Mouse (Mus musculus): ENCODE measurements around the gene Traf7. TPM values are rescaled to one million over a fixed set of nuclear protein-coding genes. Genes with fewer than 3 reads are reported as not detected.

The Traf7 gene
- polyA plus RNA-seq, 1 experiment from 2014 or later, result 104 TPM

- H3K9ac ChIP-seq (ENCODE audit: low read length), result no peak overlapping the region
- DNase-seq (ENCODE audit: low spot score) (no peak), ATAC-seq (replicated peaks; ENCODE audit: low FRiP score, low TSS enrichment, low read depth) (no peak)
- no peak overlapping the region for H3K4me3 ChIP-seq (ENCODE audit: low read depth, low read length)
- no peak overlapping the region for H3K27ac ChIP-seq (ENCODE audit: low read depth)
- no peak overlapping the region for H3K4me2 ChIP-seq (ENCODE audit: low read length)
- H3K4me1 ChIP-seq (replicated peaks; ENCODE audit: control insufficient read depth, insufficient read depth, low read length), result peaks cover 7% of the 10 kb centered on the region
- no peaks in the 10 kb centered on the region for H3K27me3 ChIP-seq (replicated peaks; ENCODE audit: control insufficient read depth, insufficient read depth, low read length)
- no peaks in the 10 kb centered on the region for H3K9me3 ChIP-seq (ENCODE audit: control insufficient read depth, low read length)
- 34% methylated on average over 3 of the region's 3 CpGs for WGBS
- H3K36me3 ChIP-seq (ENCODE audit: control insufficient read depth, insufficient read depth, low read length), result no peaks in the 10 kb centered on the region
Observed at GRCm38 (mm10) chr17:24537536-24537935, 9.8 kb upstream of the Traf7 start.

- Histone ChIP-seq H3K27ac (ENCODE audit: low read depth) (no peak overlapping the region), H3K4me3 (ENCODE audit: low read depth, low read length) (no peak overlapping the region), H3K9me3 (ENCODE audit: control insufficient read depth, low read length) (no peaks in the 10 kb centered on the region), H3K9ac (ENCODE audit: low read length) (no peak overlapping the region), H3K27me3 (replicated peaks; ENCODE audit: control insufficient read depth, insufficient read depth, low read length) (no peaks in the 10 kb centered on the region), H3K36me3 (ENCODE audit: control insufficient read depth, insufficient read depth, low read length) (peaks cover 12% of the 10 kb centered on the region), H3K4me1 (replicated peaks; ENCODE audit: control insufficient read depth, insufficient read depth, low read length) (peaks cover 10% of the 10 kb centered on the region), H3K4me2 (ENCODE audit: low read length) (no peak overlapping the region)
- ATAC-seq (replicated peaks; ENCODE audit: low FRiP score, low TSS enrichment, low read depth), result no peak
- WGBS, result 41% methylated on average over 5 of the region's 5 CpGs
- DNase-seq (ENCODE audit: low spot score), result no peak
Observed at GRCm38 (mm10) chr17:24535300-24535699, 7.6 kb upstream of the Traf7 start.

- H3K9me3 ChIP-seq (ENCODE audit: control insufficient read depth, low read length), result no peaks in the 10 kb centered on the region
- no peak for ATAC-seq (replicated peaks; ENCODE audit: low FRiP score, low TSS enrichment, low read depth)
- H3K4me2 ChIP-seq (ENCODE audit: low read length), result peak within 1 kb of the TSS; percentile 69
- WGBS, result 87% methylated on average over 8 of the region's 8 CpGs
- H3K36me3 ChIP-seq (ENCODE audit: control insufficient read depth, insufficient read depth, low read length), result peaks cover 22% of the 10 kb centered on the region
- peaks cover 21% of the 10 kb centered on the region for H3K4me1 ChIP-seq (replicated peaks; ENCODE audit: control insufficient read depth, insufficient read depth, low read length)
- no peak for DNase-seq (ENCODE audit: low spot score)
- no peak within 1 kb of the TSS for H3K27ac ChIP-seq (ENCODE audit: low read depth)
- peak within 1 kb of the TSS; percentile 23 for H3K4me3 ChIP-seq (ENCODE audit: low read depth, low read length)
- H3K27me3 ChIP-seq (replicated peaks; ENCODE audit: control insufficient read depth, insufficient read depth, low read length), result no peaks in the 10 kb centered on the region
- 0 out of 2 replicates have a peak within 1 kb of the TSS, but pooled peaks have one; percentile 14 for H3K9ac ChIP-seq (ENCODE audit: low read length)
Observed at GRCm38 (mm10) chr17:24534160-24534718, 6.5 kb upstream of the Traf7 start, which contains the start of gene Rab26. Gene Rab26, minus strand, starts transcription at chr17:24534210.

GRCm38 (mm10) chr17:24533099-24533992, 5.6 kb upstream of the Traf7 start:
- Histone ChIP-seq H3K36me3 (ENCODE audit: control insufficient read depth, insufficient read depth, low read length) (peaks cover 28% of the 10 kb centered on the region), H3K27ac (ENCODE audit: low read depth) (no peak overlapping the region), H3K4me3 (ENCODE audit: low read depth, low read length) (peak overlapping the region; percentile 23), H3K4me1 (replicated peaks; ENCODE audit: control insufficient read depth, insufficient read depth, low read length) (peaks cover 23% of the 10 kb centered on the region), H3K27me3 (replicated peaks; ENCODE audit: control insufficient read depth, insufficient read depth, low read length) (no peaks in the 10 kb centered on the region), H3K9ac (ENCODE audit: low read length) (0 out of 2 replicates have a peak overlapping the region, but pooled peaks have one; percentile 14), H3K4me2 (ENCODE audit: low read length) (peak overlapping the region; percentile 69), H3K9me3 (ENCODE audit: control insufficient read depth, low read length) (no peaks in the 10 kb centered on the region)
- ATAC-seq (replicated peaks; ENCODE audit: low FRiP score, low TSS enrichment, low read depth), result peak; percentile 52
- WGBS, result 6% methylated on average over 53 of the region's 53 CpGs
- DNase-seq (ENCODE audit: low spot score), result peak; percentile 81

GRCm38 (mm10) chr17:24532045-24532444, 4.3 kb upstream of the Traf7 start:
- no peaks in the 10 kb centered on the region for H3K9me3 ChIP-seq (ENCODE audit: control insufficient read depth, low read length)
- no peak overlapping the region for H3K4me2 ChIP-seq (ENCODE audit: low read length)
- no peak for ATAC-seq (replicated peaks; ENCODE audit: low FRiP score, low TSS enrichment, low read depth)
- H3K4me1 ChIP-seq (replicated peaks; ENCODE audit: control insufficient read depth, insufficient read depth, low read length), result peaks cover 24% of the 10 kb centered on the region
- H3K27ac ChIP-seq (ENCODE audit: low read depth), result no peak overlapping the region
- DNase-seq (ENCODE audit: low spot score), result no peak
- H3K9ac ChIP-seq (ENCODE audit: low read length), result no peak overlapping the region
- WGBS, result 74% methylated on average over 7 of the region's 7 CpGs
- H3K36me3 ChIP-seq (ENCODE audit: control insufficient read depth, insufficient read depth, low read length), result peaks cover 28% of the 10 kb centered on the region
- H3K4me3 ChIP-seq (ENCODE audit: low read depth, low read length), result no peak overlapping the region
- H3K27me3 ChIP-seq (replicated peaks; ENCODE audit: control insufficient read depth, insufficient read depth, low read length), result no peaks in the 10 kb centered on the region

GRCm38 (mm10) chr17:24531064-24531463, 3.3 kb upstream of the Traf7 start:
- Histone ChIP-seq H3K4me2 (ENCODE audit: low read length) (no peak overlapping the region), H3K9ac (ENCODE audit: low read length) (no peak overlapping the region)
- WGBS, result 75% methylated on average over 3 of the region's 3 CpGs

GRCm38 (mm10) chr17:24530361-24531050, 2.8 kb upstream of the Traf7 start:
- DNase-seq (ENCODE audit: low spot score), result no peak
- H3K27ac ChIP-seq (ENCODE audit: low read depth), result no peak overlapping the region
- no peaks in the 10 kb centered on the region for H3K27me3 ChIP-seq (replicated peaks; ENCODE audit: control insufficient read depth, insufficient read depth, low read length)
- ATAC-seq (replicated peaks; ENCODE audit: low FRiP score, low TSS enrichment, low read depth), result no peak
- H3K4me1 ChIP-seq (replicated peaks; ENCODE audit: control insufficient read depth, insufficient read depth, low read length), result peaks cover 38% of the 10 kb centered on the region
- H3K36me3 ChIP-seq (ENCODE audit: control insufficient read depth, insufficient read depth, low read length), result peaks cover 28% of the 10 kb centered on the region
- H3K9ac ChIP-seq (ENCODE audit: low read length), result peak overlapping the region; percentile 93
- 36% methylated on average over 8 of the region's 8 CpGs for WGBS
- peak overlapping the region; percentile 87; the same call in 1 of the 2 replicates for H3K4me3 ChIP-seq (ENCODE audit: low read depth, low read length)
- H3K9me3 ChIP-seq (ENCODE audit: control insufficient read depth, low read length), result no peaks in the 10 kb centered on the region
- H3K4me2 ChIP-seq (ENCODE audit: low read length), result peak overlapping the region; percentile 97

More at GRCm38 (mm10) chr17:24531064-24531463, 3.3 kb upstream of the Traf7 start:
- Histone ChIP-seq H3K9me3 (ENCODE audit: control insufficient read depth, low read length) (no peaks in the 10 kb centered on the region), H3K27me3 (replicated peaks; ENCODE audit: control insufficient read depth, insufficient read depth, low read length) (no peaks in the 10 kb centered on the region), H3K36me3 (ENCODE audit: control insufficient read depth, insufficient read depth, low read length) (peaks cover 28% of the 10 kb centered on the region), H3K4me3 (ENCODE audit: low read depth, low read length) (0 out of 2 replicates have a peak overlapping the region, but pooled peaks have one; percentile 0), H3K4me1 (replicated peaks; ENCODE audit: control insufficient read depth, insufficient read depth, low read length) (peaks cover 34% of the 10 kb centered on the region), H3K27ac (ENCODE audit: low read depth) (no peak overlapping the region)
- no peak for DNase-seq (ENCODE audit: low spot score)
- no peak for ATAC-seq (replicated peaks; ENCODE audit: low FRiP score, low TSS enrichment, low read depth)

- Histone ChIP-seq H3K27me3 (replicated peaks; ENCODE audit: control insufficient read depth, insufficient read depth, low read length) (no peaks in the 10 kb centered on the region), H3K4me2 (ENCODE audit: low read length) (peak overlapping the region; percentile 97), H3K27ac (ENCODE audit: low read depth) (peak overlapping the region; percentile 74), H3K4me3 (ENCODE audit: low read depth, low read length) (peak overlapping the region; percentile 87), H3K9ac (ENCODE audit: low read length) (peak overlapping the region; percentile 93), H3K9me3 (ENCODE audit: control insufficient read depth, low read length) (no peaks in the 10 kb centered on the region), H3K4me1 (replicated peaks; ENCODE audit: control insufficient read depth, insufficient read depth, low read length) (peaks cover 41% of the 10 kb centered on the region), H3K36me3 (ENCODE audit: control insufficient read depth, insufficient read depth, low read length) (peaks cover 28% of the 10 kb centered on the region)
- ATAC-seq (replicated peaks; ENCODE audit: low FRiP score, low TSS enrichment, low read depth) (no peak), DNase-seq (ENCODE audit: low spot score) (no peak)
- WGBS, result 22% methylated on average over 5 of the region's 5 CpGs
Observed at GRCm38 (mm10) chr17:24529883-24530282, 2.1 kb upstream of the Traf7 start.
